Mouse (Mus musculus) G1E (cell line): ENCODE data around the gene Gpc2. TPM values are rescaled to one million over a fixed set of nuclear protein-coding genes. Genes with fewer than 3 reads are reported as not detected.

Experiments
- ATAC-seq: 2 replicates; pipeline ENCODE4 v1.8.0; 2016; ENCODE audit warnings: mild to moderate bottlenecking; ENCODE audit not compliant: insufficient number of reproducible peaks, poor library complexity, low FRiP score, severe bottlenecking; ENCODE audit errors: extremely low read depth
- DNase-seq: peaks from one replicate; pipeline ENCODE4 v3.0.0; 2012; ENCODE audit warnings: low spot score
- H3K27me3 ChIP-seq: 2 replicates; pipeline ENCODE4 v1.6.1; 2012; ENCODE audit warnings: mild to moderate bottlenecking, low read length, inconsistent platforms; ENCODE audit not compliant: insufficient read depth
- H3K36me3 ChIP-seq: replicated peaks from 2 replicates; pipeline ENCODE3; 2012; ENCODE audit warnings: mild to moderate bottlenecking, inconsistent platforms
- H3K4me1 ChIP-seq: 2 replicates; pipeline ENCODE4 v1.6.1; 2012; ENCODE audit warnings: low read depth, low read length, inconsistent platforms, mixed read lengths; ENCODE audit not compliant: insufficient read depth
- H3K4me3 ChIP-seq: 2 replicates; pipeline ENCODE4 v1.5.1; 2012; ENCODE audit warnings: low read depth, mild to moderate bottlenecking, inconsistent platforms, low read length, moderate library complexity, mixed read lengths
- H3K9me3 ChIP-seq: replicated peaks from 2 replicates; pipeline ENCODE4 v1.6.1; 2012; ENCODE audit warnings: inconsistent platforms
- CTCF ChIP-seq: IDR thresholded peaks from 2 replicates; pipeline ENCODE4 v1.5.1; 2012; ENCODE audit warnings: low read depth, low read length, inconsistent platforms, mixed read lengths
- GATA1 ChIP-seq: IDR thresholded peaks from 2 replicates; pipeline ENCODE4 v1.6.1; 2012; ENCODE audit warnings: borderline replicate concordance, low read length, inconsistent platforms, mixed read lengths
- GATA2 ChIP-seq: IDR thresholded peaks from 2 replicates; pipeline ENCODE4 v1.6.1; 2012; ENCODE audit warnings: low read depth, low read length, inconsistent platforms, borderline replicate concordance
- POLR2AphosphoS5 ChIP-seq: IDR thresholded peaks from 2 replicates; pipeline ENCODE4 v1.6.1; 2012; ENCODE audit warnings: low read depth, low read length, inconsistent platforms; ENCODE audit not compliant: insufficient replicate concordance
- TAL1 ChIP-seq: conservative IDR thresholded peaks from 2 replicates; pipeline ENCODE4 v1.6.1; 2012; ENCODE audit warnings: low read depth, low read length, inconsistent platforms, mixed read lengths
- polyA plus RNA-seq: library from polyadenylated mRNA; stranded (reverse); fragments of >175 nt; gene quantifications from 2 replicates; pipeline ENCODE4 v1.2.3, GENCODE M21; 2012
- total RNA-seq, 2 experiments: library from RNA; stranded (forward) in 1 of 2; stranded (reverse) in 1 of 2; fragments of 200-1000 nt in 1 of 2; fragments of >200 nt in 1 of 2; fragmentation: Nextera tagmentation in 1 of 2; gene quantifications; 2 replicates each; pipeline ENCODE4 v1.2.3; 2014 to 2017

The Gpc2 gene
- total and polyA plus RNA-seq, 3 experiments, result not detected

DNA sequence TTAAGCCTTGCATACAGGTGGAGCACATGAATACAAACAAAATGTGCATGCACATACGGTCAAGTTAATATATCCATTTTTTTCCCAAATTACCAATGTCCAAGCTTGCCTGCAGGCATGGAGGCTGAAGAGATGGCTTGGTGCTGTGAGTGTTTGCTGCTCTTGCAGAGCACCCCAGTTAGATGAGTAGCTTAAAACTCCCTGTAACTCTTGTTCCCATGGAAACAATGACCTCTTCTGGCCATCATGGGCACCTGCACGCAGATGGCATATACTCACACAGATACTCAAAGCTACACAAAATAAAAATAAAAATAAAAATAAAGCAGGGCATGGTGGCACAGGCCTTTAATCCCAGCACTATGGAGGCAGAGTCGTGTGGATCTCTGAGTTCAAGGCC, 26.7 kb downstream of the Gpc2 start:
- Histone ChIP-seq H3K27me3 (peaks cover 7% of the 10 kb centered on the region), H3K4me1 (peaks cover 34% of the 10 kb centered on the region), H3K9me3 (0 out of 2 replicates have a peak, but pooled peaks cover 3% of the 10 kb centered on the region), H3K4me3 (no peak overlapping the region), H3K36me3 (peaks cover 19% of the 10 kb centered on the region)
- no peak for DNase-seq
- ATAC-seq, result no peak
- TF ChIP-seq TAL1 (no peak), CTCF (no peak), POLR2AphosphoS5 (no peak), GATA2 (no peak), GATA1 (no peak)

DNA sequence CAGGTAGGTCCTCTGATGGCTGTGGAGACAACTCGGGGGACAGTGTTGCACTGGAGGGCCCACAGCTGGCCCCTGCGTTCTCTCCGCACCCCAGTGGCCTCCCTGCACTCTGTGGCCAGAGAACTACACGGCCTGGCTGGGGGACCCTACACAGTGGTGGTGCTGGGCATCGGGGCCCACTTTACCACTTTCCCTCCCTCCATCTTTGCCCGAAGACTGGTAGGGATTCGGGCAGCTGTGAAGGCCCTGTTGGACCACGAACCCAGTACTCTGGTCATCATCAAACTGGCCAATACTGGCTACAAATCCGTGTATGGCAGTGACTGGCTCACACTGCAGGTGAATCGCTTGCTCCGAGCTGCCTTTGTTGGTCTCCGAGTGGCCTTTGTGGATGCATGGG, 28.7 kb downstream of the Gpc2 start:
- Histone ChIP-seq H3K36me3 (peaks cover 1% of the 10 kb centered on the region), H3K4me3 (no peak overlapping the region), H3K4me1 (peaks cover 16% of the 10 kb centered on the region), H3K9me3 (0 out of 2 replicates have a peak, but pooled peaks cover 3% of the 10 kb centered on the region), H3K27me3 (peaks cover 7% of the 10 kb centered on the region)
- DNase-seq (no peak), ATAC-seq (no peak)
- TF ChIP-seq GATA1, result no peak
- TF ChIP-seq GATA2, result no peak
- no peak for TF ChIP-seq POLR2AphosphoS5
- TF ChIP-seq CTCF, result no peak
- TF ChIP-seq TAL1, result no peak

DNA sequence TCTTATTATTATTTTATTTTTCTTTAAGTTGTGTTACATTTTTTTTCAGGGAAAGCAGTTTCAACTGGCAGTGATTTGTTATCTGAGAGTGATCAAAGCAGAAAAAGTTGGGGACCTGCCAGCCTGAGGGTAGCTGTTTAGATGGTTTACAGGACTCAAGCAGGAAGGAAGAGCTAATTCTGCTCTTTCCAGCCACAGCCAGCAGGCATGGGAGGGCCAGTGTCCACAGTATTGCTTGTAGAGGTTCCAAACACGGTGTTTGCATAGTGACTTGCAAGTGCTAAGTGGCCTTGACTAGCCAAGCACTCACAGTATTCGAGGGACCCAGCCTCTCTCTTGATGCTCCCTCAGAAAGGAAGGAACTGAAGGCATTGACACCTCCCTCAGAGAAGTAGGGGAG, 38.3 kb downstream of the Gpc2 start:
- TF ChIP-seq TAL1, result no peak
- TF ChIP-seq CTCF, result no peak
- no peak for TF ChIP-seq GATA1
- H3K27me3 ChIP-seq, result peaks cover 23% of the 10 kb centered on the region
- no peak for ATAC-seq
- H3K36me3 ChIP-seq, result no peaks in the 10 kb centered on the region
- H3K4me3 ChIP-seq, result no peak overlapping the region
- H3K9me3 ChIP-seq, result no peaks in the 10 kb centered on the region
- DNase-seq, result no peak
- H3K4me1 ChIP-seq, result no peaks in the 10 kb centered on the region

DNA sequence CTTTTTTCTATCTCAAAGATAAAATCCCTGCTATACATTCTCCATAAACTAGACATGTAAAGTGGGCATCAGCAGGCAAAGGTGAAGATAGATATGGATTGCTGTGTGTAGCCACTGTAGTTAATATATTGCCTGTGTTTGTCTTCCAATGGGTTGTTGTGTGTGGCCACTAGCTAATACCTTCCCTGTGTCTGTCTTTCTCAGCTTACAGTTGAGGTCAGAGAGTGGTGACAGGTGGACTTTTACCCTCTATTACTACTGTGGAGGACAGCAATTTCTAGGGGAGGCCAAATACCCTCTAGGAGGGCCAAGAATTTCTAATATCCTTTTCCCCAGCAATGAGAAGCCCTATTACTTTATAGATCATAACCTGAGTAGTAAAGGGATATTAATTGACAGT, 45.6 kb downstream of the Gpc2 start:
- Histone ChIP-seq H3K27me3 (peaks cover 10% of the 10 kb centered on the region), H3K9me3 (no peaks in the 10 kb centered on the region), H3K36me3 (no peaks in the 10 kb centered on the region), H3K4me3 (no peak overlapping the region), H3K4me1 (no peaks in the 10 kb centered on the region)
- ATAC-seq (no peak), DNase-seq (no peak)
- TF ChIP-seq GATA1 (no peak), GATA2 (no peak), CTCF (no peak), POLR2AphosphoS5 (no peak), TAL1 (no peak)

DNA sequence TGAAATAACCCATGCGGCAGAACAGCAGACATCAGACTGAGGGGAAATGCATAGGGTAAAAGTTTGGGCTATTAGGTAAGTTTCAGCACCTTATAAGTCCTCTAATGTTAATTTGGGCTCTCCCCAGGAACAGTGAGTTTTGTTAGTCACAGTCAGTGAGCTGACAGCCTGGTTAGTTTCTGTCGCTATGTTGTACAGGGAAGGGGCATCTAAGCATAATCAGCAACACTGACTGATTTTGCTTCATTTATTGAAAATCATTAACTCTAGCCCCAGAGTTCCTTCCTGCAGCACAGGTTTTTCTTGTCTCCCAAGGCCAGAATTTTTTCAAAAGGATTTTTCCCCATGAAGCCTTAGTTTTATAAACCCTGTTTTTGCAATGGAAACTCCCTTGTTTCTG, 46.0 kb downstream of the Gpc2 start:
- ATAC-seq (no peak), DNase-seq (no peak)
- H3K27me3 ChIP-seq, result peaks cover 8% of the 10 kb centered on the region
- no peaks in the 10 kb centered on the region for H3K4me1 ChIP-seq
- H3K36me3 ChIP-seq, result no peaks in the 10 kb centered on the region
- H3K4me3 ChIP-seq, result no peak overlapping the region
- TF ChIP-seq TAL1 (no peak), CTCF (no peak), GATA2 (no peak), GATA1 (no peak), POLR2AphosphoS5 (no peak)
- H3K9me3 ChIP-seq, result no peaks in the 10 kb centered on the region

DNA sequence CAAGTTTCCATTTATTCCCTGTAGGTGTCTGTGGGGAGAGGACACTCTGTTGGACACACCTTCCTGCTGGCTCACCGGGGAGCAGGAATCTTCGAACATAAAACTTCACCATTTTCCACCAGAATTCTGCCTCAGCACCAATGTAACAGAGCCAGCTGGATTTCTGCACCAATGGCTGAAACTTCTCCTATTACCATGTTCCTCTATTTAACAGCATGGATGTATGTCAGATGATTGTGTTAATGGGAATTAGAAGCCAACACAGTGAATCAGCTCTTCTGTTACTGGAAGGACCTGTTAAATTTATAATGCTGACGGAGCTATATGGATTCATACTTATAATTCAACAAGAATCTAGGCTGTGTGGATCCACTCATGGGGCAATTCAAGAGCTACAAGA, 50.3 kb downstream of the Gpc2 start:
- Histone ChIP-seq H3K36me3 (no peaks in the 10 kb centered on the region), H3K4me3 (no peak overlapping the region), H3K27me3 (peaks cover 11% of the 10 kb centered on the region), H3K4me1 (peaks cover 3% of the 10 kb centered on the region; the same call in 1 of the 2 replicates), H3K9me3 (no peaks in the 10 kb centered on the region)
- TF ChIP-seq POLR2AphosphoS5 (no peak), GATA1 (no peak), CTCF (no peak), GATA2 (no peak), TAL1 (no peak)
- DNase-seq (no peak), ATAC-seq (no peak)

DNA sequence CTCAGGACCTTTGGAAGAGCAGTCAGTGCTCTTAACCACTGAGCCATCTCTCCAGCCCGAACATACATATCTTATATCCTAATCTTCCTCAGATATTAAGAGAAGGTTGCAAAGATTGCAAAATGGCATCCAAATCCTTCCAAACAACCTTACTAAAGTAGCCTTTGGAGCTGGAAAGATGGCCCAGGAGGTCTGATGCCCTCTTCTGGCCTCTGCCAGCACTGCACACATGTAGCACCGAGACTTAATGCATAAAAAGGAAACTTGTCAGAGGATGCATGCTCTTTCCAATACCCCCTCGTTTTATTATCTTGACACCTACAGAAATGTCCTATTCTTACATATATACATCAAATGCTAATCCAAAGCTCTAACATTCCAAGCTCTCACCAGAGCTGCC, 51.8 kb downstream of the Gpc2 start:
- Histone ChIP-seq H3K4me1 (peaks cover 3% of the 10 kb centered on the region; the same call in 1 of the 2 replicates), H3K9me3 (no peaks in the 10 kb centered on the region), H3K4me3 (no peak overlapping the region), H3K27me3 (peaks cover 11% of the 10 kb centered on the region), H3K36me3 (no peaks in the 10 kb centered on the region)
- DNase-seq (no peak), ATAC-seq (no peak)
- peak; percentile 72 for TF ChIP-seq CTCF
- TF ChIP-seq GATA1, result no peak
- TF ChIP-seq GATA2, result no peak
- TF ChIP-seq POLR2AphosphoS5, result no peak
- no peak for TF ChIP-seq TAL1
